Mouse (Mus musculus) urinary bladder, postnatal 4 days (tissue): ENCODE data around the gene Mcidas.
A peak's percentile ranks its signal among the peaks of the same experiment; 100 is the strongest.
"Not testable (repeated sequence)": the region's sequence is repeated elsewhere in the genome, so short reads cannot be mapped to it uniquely, and the experiment has no call there.

Source experiments
- DNase-seq, 2 experiments: peaks; one replicate each; pipeline ENCODE4 v3.0.0; 2021 to 2022; ENCODE audit warnings: low spot score in 2 of 2

Gene Mcidas

DNA sequence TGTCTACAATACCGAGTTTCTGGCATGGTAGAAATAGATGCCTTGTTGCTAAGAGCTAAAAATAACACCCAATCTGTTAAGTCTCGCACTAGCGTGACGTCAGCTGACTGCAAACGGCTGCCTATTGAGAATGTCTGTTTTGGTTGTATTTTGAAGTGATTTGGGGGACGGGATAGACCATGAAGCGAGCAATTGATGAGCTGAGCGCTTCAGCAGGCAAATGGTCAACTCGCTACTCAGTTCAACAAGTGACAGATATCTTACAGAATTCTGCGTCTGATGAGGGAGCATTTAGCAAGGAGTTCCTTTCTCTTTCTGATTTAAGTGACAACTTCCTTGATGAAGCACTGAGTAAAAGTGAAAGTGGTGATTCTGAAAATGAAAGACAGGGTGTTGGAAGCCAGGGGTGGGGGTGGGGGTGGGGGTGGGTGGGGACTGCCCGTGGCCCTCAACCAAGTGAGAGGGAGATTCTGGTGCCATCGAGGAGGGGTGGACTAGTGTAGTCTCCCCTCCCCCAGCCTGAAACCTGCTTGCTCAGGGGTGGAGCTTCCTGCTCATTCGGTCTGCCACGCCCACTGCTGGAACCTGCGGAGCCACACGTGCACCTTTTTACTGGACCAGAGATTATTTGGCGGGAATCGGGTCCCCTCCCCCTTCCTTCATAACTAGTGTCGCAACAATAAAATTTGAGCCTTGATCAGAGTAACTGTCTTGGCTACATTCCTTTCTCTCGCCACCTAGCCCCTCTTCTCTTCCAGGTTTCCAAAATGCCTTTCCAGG is 19.7 kb downstream of the Mcidas start:
- DNase-seq, result not testable (repeated sequence)

DNA sequence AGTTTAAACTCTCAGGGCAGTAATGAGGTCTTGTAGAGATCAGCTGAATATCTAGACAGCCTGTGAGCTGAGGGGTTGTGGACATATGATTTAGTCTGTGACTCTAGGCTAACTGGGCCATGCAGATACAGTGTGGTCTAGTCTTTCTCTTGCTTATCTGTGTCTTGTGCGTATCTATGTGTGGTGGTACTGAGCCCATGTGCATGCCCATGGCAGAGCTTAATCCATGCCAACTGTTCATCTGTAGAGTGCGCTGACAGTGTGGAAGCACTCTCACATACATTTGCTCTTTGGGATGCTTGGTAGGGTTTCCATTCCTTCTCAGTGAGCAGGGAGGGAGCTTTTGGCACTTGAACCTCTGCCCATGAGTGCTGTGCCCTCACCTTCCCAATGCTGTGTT is 27.9 kb downstream of the Mcidas start:
- DNase-seq, result no peak

DNA sequence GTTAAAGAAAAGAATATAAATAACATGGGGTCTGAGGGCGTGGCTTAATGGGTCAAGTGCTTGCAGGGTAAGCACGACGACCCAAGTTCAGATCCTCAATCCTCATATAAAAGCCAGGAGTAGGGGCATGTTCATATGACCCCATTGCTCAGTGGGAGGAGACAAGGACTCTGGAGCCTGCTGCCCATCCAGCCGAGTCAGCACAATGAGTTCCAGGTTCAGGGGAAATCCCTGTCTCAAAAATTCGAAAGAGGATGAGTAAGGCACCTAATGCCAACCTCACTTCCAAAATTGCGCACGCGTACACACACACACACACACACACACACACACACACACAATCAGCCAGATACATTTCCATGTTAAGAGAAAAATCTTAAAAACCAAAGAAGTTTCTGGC is 28.8 kb downstream of the Mcidas start:
- DNase-seq, result no peak

DNA sequence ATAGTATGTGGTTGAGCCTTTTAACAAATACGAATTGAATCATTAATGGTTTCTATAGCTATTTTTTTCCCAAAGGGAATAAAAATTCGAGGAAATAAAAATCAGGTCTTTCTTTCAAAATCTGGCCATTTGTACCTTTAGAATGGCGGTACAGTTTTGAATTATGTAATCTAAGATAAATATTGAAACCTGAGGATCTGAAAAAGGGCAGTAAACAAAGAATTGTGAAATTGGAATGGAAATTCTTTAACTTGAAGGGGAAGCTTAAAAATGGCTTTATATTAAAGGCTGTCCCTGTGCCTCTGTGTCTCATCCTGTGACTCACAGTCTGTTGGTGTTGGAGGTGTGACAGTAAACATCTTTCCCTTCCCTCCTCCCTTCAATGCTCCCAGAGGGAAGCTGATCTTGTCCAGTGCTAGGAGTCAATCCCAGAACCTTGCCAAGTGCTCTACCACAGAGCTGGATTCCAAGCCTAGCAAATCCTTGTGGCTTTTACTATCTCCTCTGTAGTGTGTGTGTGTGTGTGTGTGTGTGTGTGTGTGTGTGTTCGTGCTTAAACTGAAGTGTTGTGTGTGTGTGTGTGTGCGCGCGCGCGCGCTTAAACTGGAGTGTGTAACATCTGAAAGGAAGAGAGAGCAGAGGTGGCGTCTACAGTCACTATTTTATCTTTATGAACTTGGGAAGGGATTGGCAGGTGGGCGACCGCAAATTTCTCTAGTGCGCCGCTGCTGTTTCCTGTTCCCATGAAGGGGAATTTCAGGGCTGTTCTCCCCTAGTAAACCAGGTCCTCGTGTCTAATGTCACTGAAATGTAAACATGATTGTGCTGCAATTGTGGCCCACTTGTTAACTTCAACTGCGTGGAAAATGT is 29.9 kb downstream of the Mcidas start:
- DNase-seq, result no peak

- no peak for DNase-seq
Measured at GRCm38 (mm10) chr13:113031351-113031750, 37.7 kb downstream of the Mcidas start.

- DNase-seq, result no peak
Measured at GRCm38 (mm10) chr13:113031792-113032571, 38.3 kb downstream of the Mcidas start.

GRCm38 (mm10) chr13:113032831-113033230 is 39.2 kb downstream of the Mcidas start:
- no peak for DNase-seq

GRCm38 (mm10) chr13:113034271-113034886 is 40.7 kb downstream of the Mcidas start:
- no peak for DNase-seq

DNA sequence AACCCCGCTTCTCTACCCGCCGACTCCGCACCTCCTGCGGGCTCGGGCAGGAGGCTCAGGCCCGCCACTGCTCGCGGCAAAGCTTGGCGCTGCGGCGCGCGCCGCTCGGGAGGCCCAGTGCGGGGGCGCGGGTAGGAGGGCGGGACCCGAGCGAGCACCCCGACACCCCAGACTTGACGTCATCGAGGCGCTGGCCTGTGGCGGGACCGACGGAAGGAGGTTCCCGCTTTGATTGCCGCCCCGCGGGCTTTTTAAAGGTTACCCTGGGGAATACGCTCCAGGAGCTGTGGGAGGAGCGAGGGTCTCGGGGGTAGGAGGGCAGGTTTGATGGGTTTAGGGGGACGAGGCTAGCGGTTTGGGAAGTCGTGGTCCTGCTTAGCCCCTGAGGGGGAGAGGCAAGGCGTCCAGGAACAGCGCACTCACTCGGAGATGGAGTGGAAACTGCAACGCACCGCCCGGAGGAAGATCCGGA is 41.3 kb downstream of the Mcidas start, which contains the start of gene Cdc20b:
TSS of gene Cdc20b (plus strand) at position 162 of the 472 bp plus-strand sequence.
- DNase-seq, result peak; percentile 51 to 66

- peak in 1 of 2 experiments; percentile 43 for DNase-seq
Measured at GRCm38 (mm10) chr13:113035852-113036251, 42.2 kb downstream of the Mcidas start.

DNA sequence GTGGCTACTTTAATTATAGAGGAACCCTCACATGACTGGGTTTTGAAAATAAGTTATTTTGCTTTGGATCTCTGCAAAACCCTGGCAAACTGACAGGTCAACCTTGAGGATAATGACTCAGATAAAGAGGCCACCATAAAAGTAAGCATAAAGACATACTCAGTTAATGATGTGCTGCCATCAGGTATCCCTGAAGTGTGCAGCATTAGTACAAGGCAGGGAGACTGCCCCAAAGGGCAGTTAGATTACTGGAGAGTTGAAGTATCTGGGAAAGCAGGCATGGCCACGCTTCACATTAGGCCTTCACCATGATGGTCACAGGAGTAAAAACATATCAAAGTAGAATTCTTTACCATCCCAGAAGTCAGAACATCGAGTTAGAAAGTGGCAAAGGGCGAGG is 51.2 kb downstream of the Mcidas start:
- DNase-seq, result no peak

- DNase-seq, result no peak
Measured at GRCm38 (mm10) chr13:113045458-113046110, 51.9 kb downstream of the Mcidas start.

DNA sequence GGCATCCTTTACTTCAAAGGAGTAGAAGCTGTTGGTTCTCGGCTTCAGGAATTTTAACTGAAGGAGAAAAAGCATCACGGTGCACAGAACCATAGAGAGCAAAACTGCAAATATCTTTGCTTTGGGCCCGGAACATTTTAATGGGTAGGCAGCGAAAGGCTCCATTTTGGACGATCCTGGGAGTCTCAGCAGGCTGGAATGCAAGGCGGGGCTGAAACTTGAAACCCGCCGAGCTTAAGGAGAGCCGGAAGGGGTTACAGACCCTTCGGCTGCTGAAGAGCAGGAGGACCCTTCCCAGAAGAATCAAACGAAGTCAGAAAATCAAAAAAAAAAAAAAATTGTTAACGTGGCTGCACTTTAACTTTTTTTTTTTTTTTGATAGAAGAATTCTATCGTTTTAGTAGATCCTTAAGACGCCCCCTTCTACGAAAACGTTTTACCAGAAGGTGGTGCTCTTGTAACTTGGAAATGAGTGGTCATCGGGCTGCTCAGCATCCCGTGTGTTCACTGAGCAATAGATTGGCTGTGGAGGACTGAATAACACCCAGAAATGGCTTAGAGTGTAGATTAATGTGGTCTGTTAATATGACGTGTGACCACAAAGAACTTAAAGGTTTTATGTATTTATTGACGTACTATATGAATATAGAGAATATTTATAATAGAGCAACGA is 52.7 kb downstream of the Mcidas start, which contains the start of gene Gpx8:
TSS of gene Gpx8 (minus strand) at position 200 of the 673 bp plus-strand sequence.
- peak; percentile 57 to 70 for DNase-seq

DNA sequence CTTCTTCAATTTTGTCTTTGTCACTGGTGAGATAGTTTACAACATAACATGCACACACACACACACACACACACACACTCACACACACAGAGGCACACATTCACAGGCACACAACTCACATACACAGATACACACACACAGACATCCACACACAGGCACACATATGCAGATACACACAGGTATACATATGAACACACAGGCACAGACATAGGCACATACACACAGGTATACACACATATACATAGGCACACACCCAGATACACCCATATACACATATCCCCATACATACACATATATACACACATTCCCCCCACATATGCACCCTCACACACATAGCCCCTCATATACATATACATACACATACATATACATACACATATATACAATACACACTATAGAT is 53.4 kb downstream of the Mcidas start:
- DNase-seq, result no peak

DNA sequence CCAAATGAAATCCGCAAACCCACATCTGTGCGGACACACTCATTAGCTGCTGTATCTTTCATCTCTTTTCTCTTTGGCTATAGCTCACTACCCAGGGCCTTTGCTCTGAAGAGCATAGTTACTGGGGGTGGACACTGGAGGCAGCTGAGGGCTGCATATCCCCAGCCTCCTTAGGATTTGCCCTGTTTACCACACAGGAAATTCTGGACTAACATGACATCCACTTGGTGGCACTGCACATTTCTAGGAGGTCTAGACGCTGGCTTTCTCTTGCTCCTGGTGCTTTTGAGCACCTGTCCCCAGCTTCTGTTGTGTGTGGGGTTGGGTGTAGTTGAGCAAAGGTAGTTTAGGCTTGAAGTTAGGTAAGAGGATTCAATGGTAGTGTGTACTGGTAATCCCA is 54.0 kb downstream of the Mcidas start:
- DNase-seq, result no peak
